Mouse (Mus musculus) MEL (cell line): ENCODE results near the gene C1ra.
A peak's percentile ranks its signal among the peaks of the same experiment; 100 is the strongest.
"Not testable (repeated sequence)": the region's sequence is repeated elsewhere in the genome, so short reads cannot be mapped to it uniquely, and the experiment has no call there.

Source experiments
- CHD2 ChIP-seq: IDR thresholded peaks from 2 replicates; pipeline ENCODE4 v1.6.1; 2011; ENCODE audit warnings: low read length, improper control_type of control experiment
- CTCF ChIP-seq, 3 experiments: IDR thresholded peaks in 2 of 3; conservative IDR thresholded peaks in 1 of 3; 2 replicates each; pipeline ENCODE4 v1.5.1; 2011 to 2012; ENCODE audit warnings: low read length in 3 of 3, low read depth in 2 of 3, mild to moderate bottlenecking in 2 of 3, improper control_type of control experiment in 1 of 3, inconsistent platforms in 1 of 3, mixed read lengths in 1 of 3, moderate library complexity in 1 of 3; ENCODE audit not compliant: control insufficient read depth in 1 of 3, insufficient read depth in 1 of 3, poor library complexity in 1 of 3, severe bottlenecking in 1 of 3
- ELF1 ChIP-seq: IDR thresholded peaks from 2 replicates; pipeline ENCODE4 v1.6.1; 2014; ENCODE audit warnings: low read depth, mild to moderate bottlenecking, inconsistent platforms, low read length, improper control_type of control experiment, moderate library complexity
- EP300 ChIP-seq, 2 experiments: IDR thresholded peaks; 2 replicates each; pipeline ENCODE4 v1.6.1; 2011; ENCODE audit warnings: improper control_type of control experiment in 2 of 2, low read length in 2 of 2, low read depth in 1 of 2, mild to moderate bottlenecking in 1 of 2
- HCFC1 ChIP-seq: IDR thresholded peaks from 2 replicates; pipeline ENCODE4 v1.6.1; 2012; ENCODE audit warnings: low read depth, mild to moderate bottlenecking, inconsistent platforms, low read length, improper control_type of control experiment, moderate library complexity
- MAFK ChIP-seq: IDR thresholded peaks from 2 replicates; pipeline ENCODE4 v1.6.1; 2011; ENCODE audit warnings: low read depth, mild to moderate bottlenecking, low read length, improper control_type of control experiment, borderline replicate concordance
- MAX ChIP-seq: IDR thresholded peaks from 2 replicates; pipeline ENCODE4 v1.6.1; 2011; ENCODE audit warnings: low read length, improper control_type of control experiment
- MAZ ChIP-seq: IDR thresholded peaks from 2 replicates; pipeline ENCODE4 v1.6.1; 2012; ENCODE audit warnings: low read depth, mild to moderate bottlenecking, inconsistent platforms, low read length, improper control_type of control experiment
- MEF2A ChIP-seq: IDR thresholded peaks from 2 replicates; pipeline ENCODE4 v1.6.1; 2014; ENCODE audit warnings: low read depth, mild to moderate bottlenecking, inconsistent platforms, low read length, improper control_type of control experiment; ENCODE audit not compliant: poor library complexity, insufficient replicate concordance, severe bottlenecking; ENCODE audit errors: extremely low read depth
- POLR2AphosphoS2 ChIP-seq: IDR thresholded peaks from 2 replicates; pipeline ENCODE4 v1.6.1; 2011; ENCODE audit warnings: low read length, improper control_type of control experiment
- POLR2AphosphoS5 ChIP-seq: IDR thresholded peaks from 2 replicates; pipeline ENCODE4 v1.6.1; 2012; ENCODE audit warnings: low read depth, borderline replicate concordance, mild to moderate bottlenecking, inconsistent platforms, low read length, moderate library complexity, mixed read lengths
- ZNF384 ChIP-seq: IDR thresholded peaks from 2 replicates; pipeline ENCODE4 v1.6.1; 2012; ENCODE audit warnings: low read depth, mild to moderate bottlenecking, inconsistent platforms, low read length, improper control_type of control experiment

GRCm38 (mm10) chr6:124542284-124542683 lies 30.1 kb downstream of the C1ra start, which contains the start of gene C1s1:
- not testable (repeated sequence) for TF ChIP-seq POLR2AphosphoS5; MAX; EP300 (IDR thresholded peaks at IDR 0.05; ENCODE audit: low read depth in 1 of 2, low read length in 2 of 2); HCFC1; POLR2AphosphoS2; CHD2; ZNF384; MAZ; ELF1; MEF2A; MAFK
- peak; percentile 14 to 36 (median 20); a peak in 4 of 6 replicates for TF ChIP-seq CTCF (IDR thresholded peaks at IDR 0.05 in 2 of 3, conservative IDR thresholded peaks at IDR 0.05 in 1 of 3; ENCODE audit: control insufficient read depth in 1 of 3, insufficient read depth in 1 of 3, low read depth in 2 of 3, low read length in 3 of 3, poor library complexity in 1 of 3, severe bottlenecking in 1 of 3)
